Mouse (Mus musculus): ENCODE measurements at regions not wholly inside any gene's neighbourhood (a gene's known extent, or its start where the extent isn't known, plus 50 kb on each side); places are given as distances from the start of the nearest gene placed in this dataset.

- TF ChIP-seq ZC3H11A (IDR thresholded peaks at IDR 0.05; ENCODE audit: low read depth, low read length) (no peak), CTCF (IDR thresholded peaks at IDR 0.05 in 2 of 3, conservative IDR thresholded peaks at IDR 0.05 in 1 of 3; ENCODE audit: control insufficient read depth in 1 of 3, insufficient read depth in 1 of 3, low read depth in 2 of 3, low read length in 3 of 3, poor library complexity in 1 of 3, severe bottlenecking in 1 of 3) (no peak), MEF2A (IDR thresholded peaks at IDR 0.05; ENCODE audit: extremely low read depth, insufficient replicate concordance, low read depth, low read length, poor library complexity, severe bottlenecking) (no peak)
Measured at GRCm38 (mm10) chr4:3064571-3064970, 102.5 kb upstream of the Vmn1r2 start.

Data from MEL (cell line).